Mouse (Mus musculus): ENCODE results near the gene Pcdh7.
"Not testable (repeated sequence)": the region's sequence is repeated elsewhere in the genome, so short reads cannot be mapped to it uniquely, and the experiment has no call there.

Gene Pcdh7

GRCm38 (mm10) chr5:57717906-57718875 lies at the start of gene Pcdh7:
Pcdh7 (plus strand) TSS chr5:57717967.
- DNase-seq, result no peak

GRCm38 (mm10) chr5:57676970-57677369 lies 40.8 kb upstream of the Pcdh7 start:
- not testable (repeated sequence) for DNase-seq

DNA sequence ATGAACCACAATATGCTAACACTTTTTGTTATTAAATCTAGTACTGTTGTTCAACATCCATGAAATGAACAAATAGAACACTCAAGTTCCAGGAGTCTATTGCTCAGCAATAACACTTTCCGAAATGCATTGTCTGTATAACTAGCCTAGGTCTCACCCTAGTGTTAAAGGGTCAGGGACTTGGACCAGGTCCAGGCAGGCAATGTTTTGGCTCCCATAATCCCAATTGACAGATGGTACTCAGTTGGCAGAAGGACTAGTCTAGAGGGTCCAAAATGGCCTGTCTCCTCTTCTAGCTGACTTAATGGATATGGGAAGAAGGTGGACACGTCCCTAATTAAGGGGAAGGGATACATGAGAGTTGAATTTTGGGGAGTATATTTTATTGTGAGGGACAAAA lies 9.4 kb upstream of the Pcdh7 start:
- DNase-seq, result peak; percentile 30

- DNase-seq, result peak; percentile 65
These were observed 3.8 kb upstream of the Pcdh7 start for GRCm38 (mm10) chr5:57713980-57714379.

DNA sequence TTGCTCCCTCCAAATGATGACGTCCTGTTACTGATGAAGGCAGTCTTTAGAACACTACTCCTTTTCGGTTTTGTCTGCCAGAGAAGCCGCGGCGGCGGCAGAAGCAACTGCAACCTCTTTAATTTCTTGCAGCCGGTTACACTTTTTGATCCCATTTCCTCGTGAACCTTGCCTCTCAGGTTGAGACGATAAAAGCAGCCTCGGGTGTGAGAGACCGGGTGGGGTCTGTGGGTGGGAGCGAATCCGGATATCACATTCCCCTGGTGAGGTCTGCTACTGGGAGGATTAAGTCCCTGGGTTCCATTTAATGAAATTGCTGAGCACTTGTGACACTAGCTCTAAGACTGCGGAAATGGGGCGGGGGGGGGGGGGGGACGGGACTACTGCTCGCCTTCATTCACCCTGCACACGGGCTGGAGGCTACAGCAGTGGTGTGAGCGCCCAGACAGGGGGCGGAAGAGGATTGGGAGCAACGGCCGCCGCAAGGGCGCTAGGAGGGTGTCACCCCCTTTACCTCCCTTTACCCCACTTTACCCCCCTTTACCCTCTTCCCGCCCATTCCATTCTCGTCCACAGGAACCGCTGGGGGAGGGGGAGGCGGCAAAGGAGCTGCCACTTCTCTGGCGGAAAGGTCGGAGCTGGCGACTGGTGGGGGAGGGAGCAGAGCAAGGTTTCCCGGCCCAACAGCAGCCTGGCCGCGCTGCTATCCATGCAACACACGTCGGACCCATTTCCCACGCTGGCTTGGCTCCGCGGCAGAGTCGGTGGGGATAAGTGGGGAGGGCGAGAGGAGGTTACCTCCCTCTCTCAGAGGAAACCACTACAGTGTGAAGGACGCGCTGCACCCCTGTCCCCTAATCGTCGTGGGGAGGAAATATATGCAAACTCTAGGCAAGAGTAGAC lies 2.9 kb upstream of the Pcdh7 start:
- DNase-seq, result peak; percentile 84

DNA sequence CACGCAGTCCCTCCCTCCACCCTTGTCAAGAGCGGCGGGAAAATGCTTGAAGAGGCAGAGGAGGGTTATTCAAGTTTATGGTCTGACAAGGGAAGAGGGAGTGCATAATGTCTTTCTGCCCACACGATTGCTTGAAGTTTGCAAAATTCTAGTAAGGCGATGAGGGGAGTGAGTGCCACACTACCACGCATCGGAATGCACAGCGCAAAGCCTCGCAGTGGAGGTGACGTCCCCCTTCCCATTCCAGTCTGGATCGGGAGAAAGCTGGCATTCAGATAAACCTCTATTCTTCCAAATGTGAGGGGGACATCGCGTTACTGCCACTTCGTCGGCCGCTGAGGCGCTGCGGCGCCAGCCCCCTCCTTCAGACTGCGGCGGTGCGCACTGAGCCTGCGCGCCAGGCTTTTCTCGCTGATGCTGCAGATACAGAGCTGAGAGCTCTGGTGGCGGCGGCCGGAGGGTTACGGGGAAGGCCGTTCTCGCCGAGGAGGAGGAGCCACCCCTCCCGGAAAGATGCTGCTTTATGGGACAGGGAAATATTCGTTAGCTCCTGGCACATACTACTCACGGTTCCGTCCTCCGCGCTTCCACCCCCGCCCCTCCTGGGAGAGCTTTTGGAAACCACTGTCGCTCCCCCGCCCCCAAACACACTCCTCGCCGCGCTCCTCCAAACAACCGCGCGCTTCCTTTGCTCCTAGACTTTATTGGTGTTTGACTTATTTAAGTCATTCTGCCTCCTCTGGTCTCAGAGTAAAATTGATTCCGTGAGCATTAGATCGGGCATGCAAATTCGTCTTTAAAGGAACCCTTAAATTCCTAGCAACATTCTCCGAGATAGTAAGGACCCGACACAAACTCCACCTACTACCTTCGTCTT lies 2.0 kb upstream of the Pcdh7 start:
- DNase-seq, result peak; percentile 85

DNA sequence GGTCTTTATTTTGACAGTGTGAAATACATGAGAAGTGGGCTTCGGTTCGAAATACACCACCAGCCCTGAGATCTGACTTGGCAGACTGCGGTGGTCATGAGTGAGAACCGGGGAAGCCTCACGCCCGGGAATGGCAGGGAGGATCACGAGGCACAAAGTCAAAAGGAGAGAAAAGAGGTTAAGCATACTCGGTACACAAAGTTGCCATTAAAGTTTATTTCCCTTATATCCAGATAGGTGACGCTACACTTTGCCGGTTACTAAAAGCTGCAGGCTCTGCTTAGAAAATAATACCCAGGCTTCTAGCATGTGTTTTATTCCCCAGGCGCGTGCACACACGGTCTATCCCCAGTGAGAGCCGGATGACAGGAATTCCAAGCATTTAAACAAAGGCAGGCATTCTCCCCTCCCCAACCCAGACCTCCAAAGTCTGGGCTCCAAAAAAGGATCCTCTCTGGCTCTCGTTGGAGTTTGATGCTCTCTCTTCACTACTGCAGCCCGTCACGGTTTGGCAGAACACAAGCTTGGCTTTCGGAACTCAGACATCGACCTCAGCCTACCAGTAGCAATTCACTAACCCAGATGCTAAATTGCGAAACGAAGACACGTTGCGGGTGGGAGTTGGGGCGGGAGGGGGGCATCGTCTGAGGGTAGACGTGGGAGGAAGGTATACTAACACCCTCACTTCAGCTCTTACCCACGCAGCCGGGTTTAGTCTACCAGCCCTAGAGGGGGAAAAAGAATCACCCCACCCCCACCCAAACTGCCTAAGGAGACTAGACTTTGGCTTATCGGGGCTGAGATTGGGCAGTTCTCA lies 1.1 kb upstream of the Pcdh7 start:
- DNase-seq, result peak; percentile 70

- DNase-seq, result peak; percentile 84
These were observed 395 bp upstream of the Pcdh7 start for GRCm38 (mm10) chr5:57717238-57717905.

- peak; percentile 66 for DNase-seq
These were observed 1.3 kb downstream of the Pcdh7 start for GRCm38 (mm10) chr5:57718876-57719593.

DNA sequence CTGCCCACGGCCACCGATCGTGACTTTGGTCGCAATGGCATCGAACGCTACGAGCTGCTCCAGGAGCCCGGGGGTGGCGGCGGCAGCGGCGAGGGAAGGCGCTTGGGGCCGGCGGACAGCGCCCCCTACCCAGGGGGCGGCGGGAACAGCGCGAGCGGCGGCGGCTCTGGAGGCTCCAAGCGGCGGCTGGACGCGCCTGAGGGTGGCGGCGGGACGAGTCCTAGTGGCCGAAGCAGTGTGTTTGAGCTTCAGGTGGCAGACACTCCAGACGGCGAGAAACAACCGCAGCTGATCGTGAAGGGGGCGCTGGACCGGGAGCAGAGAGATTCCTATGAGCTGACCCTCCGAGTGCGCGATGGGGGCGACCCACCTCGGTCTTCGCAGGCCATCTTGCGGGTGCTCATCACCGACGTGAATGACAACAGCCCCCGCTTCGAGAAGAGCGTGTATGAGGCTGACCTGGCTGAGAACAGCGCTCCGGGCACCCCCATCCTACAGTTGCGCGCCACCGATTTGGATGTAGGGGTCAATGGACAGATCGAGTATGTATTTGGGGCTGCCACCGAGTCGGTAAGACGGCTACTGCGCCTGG lies 1.9 kb downstream of the Pcdh7 start:
- peak; percentile 84 for DNase-seq

- DNase-seq, result peak; percentile 34
These were observed 2.6 kb downstream of the Pcdh7 start for GRCm38 (mm10) chr5:57720206-57720880.

- peak; percentile 39 for DNase-seq
These were observed 3.5 kb downstream of the Pcdh7 start for GRCm38 (mm10) chr5:57721148-57721712.

DNA sequence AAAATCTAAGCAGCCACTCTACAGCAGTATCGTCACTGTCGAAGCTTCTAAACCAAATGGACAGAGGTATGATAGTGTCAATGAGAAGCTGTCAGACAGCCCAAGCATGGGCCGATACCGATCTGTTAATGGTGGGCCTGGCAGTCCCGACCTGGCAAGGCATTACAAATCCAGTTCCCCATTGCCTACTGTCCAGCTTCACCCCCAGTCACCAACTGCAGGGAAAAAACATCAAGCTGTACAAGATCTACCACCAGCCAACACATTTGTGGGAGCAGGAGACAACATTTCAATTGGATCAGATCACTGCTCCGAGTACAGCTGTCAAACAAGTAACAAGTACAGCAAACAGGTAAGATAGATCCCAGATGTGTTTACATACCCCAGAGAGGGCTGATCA lies 4.2 kb downstream of the Pcdh7 start:
- DNase-seq, result peak; percentile 18

DNA sequence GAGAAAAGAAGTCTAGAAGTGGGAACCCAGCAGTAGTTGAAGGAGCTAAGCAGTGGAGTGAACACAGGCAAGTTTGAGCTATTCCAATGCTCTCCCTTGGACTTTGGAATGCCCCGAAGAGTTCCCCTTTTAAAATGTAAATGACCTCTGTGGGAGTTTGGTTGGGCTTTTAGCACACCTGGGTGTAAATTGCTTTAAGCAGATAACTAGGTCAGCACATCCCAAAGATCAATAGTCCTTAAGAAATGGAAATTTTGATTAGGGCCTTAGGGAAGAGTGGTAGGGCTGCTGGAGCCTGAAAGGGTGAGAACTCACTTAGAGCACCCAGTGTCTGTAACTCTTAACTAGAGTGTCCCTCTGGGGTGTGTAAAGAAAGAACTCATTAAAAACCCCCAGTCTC lies 15.7 kb downstream of the Pcdh7 start:
- no peak for DNase-seq

- DNase-seq, result no peak
These were observed 18.0 kb downstream of the Pcdh7 start for GRCm38 (mm10) chr5:57735723-57736122.

DNA sequence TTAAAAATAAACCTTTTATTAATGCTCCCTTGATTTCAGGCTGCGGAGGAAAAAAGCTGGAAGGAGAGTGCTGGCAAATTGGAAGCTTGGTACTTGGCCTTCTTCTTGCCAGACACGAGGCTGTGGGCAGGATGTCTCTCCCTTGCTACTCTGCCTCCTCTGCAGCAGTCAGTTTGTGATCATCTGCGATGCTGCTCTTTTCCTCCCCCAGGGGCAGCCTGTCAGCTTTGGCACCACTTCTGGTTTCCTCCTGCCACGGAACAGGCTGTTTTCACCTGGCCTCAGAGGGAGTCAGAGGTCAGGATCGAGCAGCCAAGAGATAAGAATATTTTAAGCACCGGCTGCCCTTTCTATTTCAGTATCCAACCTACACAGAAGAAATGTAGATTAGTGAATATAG lies 25.2 kb downstream of the Pcdh7 start:
- DNase-seq, result no peak

- no peak for DNase-seq
These were observed 26.3 kb downstream of the Pcdh7 start for GRCm38 (mm10) chr5:57743956-57744661.

- DNase-seq, result no peak
These were observed 28.1 kb downstream of the Pcdh7 start for GRCm38 (mm10) chr5:57745879-57746278.
